Mouse (Mus musculus) forebrain, embryonic 13.5 days (tissue): ENCODE measurements at regions not wholly inside any gene's neighbourhood (a gene's known extent, or its start where the extent isn't known, plus 50 kb on each side); places are given as distances from the start of the nearest gene placed in this dataset.

Experiments
- ATAC-seq: fragments of 200-750 bp; cut with Nextera tagmentation; 2 replicates; pipeline ENCODE4 v1.8.0; 2017
- H3K27ac ChIP-seq: fragments of 300-500 bp; sonication (generic); 2 replicates; pipeline ENCODE4 v1.5.1; 2015; ENCODE audit warnings: inconsistent platforms, mild to moderate bottlenecking, moderate library complexity
- H3K27me3 ChIP-seq: fragments of 300-500 bp; sonication (generic); 2 replicates; pipeline ENCODE4 v1.6.1; 2015; ENCODE audit warnings: mild to moderate bottlenecking, inconsistent platforms
- H3K36me3 ChIP-seq: fragments of 300-500 bp; sonication (generic); 2 replicates; pipeline ENCODE4 v1.6.1; 2015; ENCODE audit warnings: mild to moderate bottlenecking, inconsistent platforms; ENCODE audit not compliant: poor library complexity, severe bottlenecking
- H3K4me1 ChIP-seq: fragments of 300-500 bp; sonication (generic); 2 replicates; pipeline ENCODE4 v1.6.1; 2015; ENCODE audit warnings: inconsistent platforms
- H3K4me2 ChIP-seq: fragments of 300-500 bp; sonication (generic); 2 replicates; pipeline ENCODE4 v1.6.1; 2015; ENCODE audit warnings: inconsistent platforms, mild to moderate bottlenecking, moderate library complexity
- H3K4me3 ChIP-seq: fragments of 300-500 bp; sonication (generic); 2 replicates; pipeline ENCODE4 v1.5.1; 2015; ENCODE audit warnings: mild to moderate bottlenecking, inconsistent platforms
- H3K9ac ChIP-seq: fragments of 300-500 bp; sonication (generic); 2 replicates; pipeline ENCODE4 v1.6.1; 2015; ENCODE audit warnings: mild to moderate bottlenecking, inconsistent platforms
- H3K9me3 ChIP-seq: fragments of 300-500 bp; sonication (generic); replicated peaks from 2 replicates; pipeline ENCODE4 v1.6.1; 2016; ENCODE audit warnings: inconsistent platforms
- WGBS: fragments of 180-500 bp; shearing (Covaris S2); methylation state at CpG from one replicate; pipeline ENCODE4 v1.1.7; 2015; 5-methylcytosine and 5-hydroxymethylcytosine counted together

GRCm38 (mm10) chr13:75514315-75515020 lies 192.1 kb upstream of the Ell2 start:
- Histone ChIP-seq H3K27me3 (no peaks in the 10 kb centered on the region), H3K36me3 (no peaks in the 10 kb centered on the region), H3K27ac (no peak overlapping the region), H3K9ac (no peak overlapping the region), H3K4me3 (no peak overlapping the region), H3K4me2 (no peak overlapping the region), H3K4me1 (no peaks in the 10 kb centered on the region), H3K9me3 (no peaks in the 10 kb centered on the region)
- no peak for ATAC-seq
- 67% methylated on average over 1 of the region's 1 CpGs for WGBS

DNA sequence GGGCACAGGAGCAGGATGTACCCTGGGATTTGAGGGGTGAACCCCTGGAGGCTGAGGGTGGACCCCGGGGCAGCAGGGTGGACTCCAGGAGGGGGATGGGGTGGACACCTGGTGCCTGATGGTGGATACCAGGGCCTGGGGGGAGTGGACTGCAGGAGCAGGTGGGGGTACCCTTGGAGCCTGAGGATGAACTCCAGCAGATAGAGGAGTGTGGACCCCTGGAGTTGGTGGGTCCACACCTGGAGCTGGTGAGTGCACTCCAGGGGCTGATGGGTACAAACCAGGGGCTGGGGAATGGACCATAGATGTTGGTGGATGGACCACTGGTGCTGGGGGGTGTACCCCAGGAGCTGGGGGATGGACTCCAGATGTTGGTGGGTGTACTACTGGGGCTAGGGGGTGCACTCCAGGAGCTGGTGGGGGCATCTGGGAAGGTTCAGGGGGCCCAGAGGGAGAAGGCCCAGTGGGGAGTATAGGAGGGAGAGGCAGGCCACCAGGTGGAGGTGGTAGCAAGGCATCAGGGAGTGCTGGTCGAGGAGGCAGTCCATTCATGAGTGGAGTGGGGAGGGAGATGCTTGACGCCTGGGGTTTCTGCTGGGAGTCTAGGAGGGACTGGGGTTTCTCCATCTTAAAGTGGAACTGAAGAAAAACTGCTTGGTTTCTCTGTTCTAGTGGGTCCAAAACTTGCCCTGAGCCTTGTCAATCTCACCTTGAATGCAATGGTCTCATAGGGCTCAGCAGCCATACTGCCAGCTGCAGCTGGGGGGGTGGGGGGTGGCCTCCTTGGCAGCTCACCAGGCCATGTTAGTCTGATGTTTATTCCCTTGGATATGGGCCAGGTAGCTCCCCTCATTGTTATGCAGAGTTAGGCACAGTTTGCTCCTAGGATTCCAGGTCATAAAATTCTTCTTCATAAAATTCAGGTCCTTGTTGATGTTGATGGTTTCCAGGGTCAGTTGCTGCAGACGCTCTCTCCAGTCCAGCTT lies 183.0 kb upstream of the Ell2 start:
- H3K4me3 ChIP-seq, result no peak overlapping the region
- no peaks in the 10 kb centered on the region for H3K27me3 ChIP-seq
- WGBS, result 85% methylated on average over 4 of the region's 4 CpGs
- ATAC-seq, result peak; percentile 43; the same call in 1 of the 2 replicates
- H3K36me3 ChIP-seq, result no peaks in the 10 kb centered on the region
- H3K9ac ChIP-seq, result no peak overlapping the region
- no peak overlapping the region for H3K27ac ChIP-seq
- H3K9me3 ChIP-seq, result no peaks in the 10 kb centered on the region
- no peaks in the 10 kb centered on the region for H3K4me1 ChIP-seq
- H3K4me2 ChIP-seq, result no peak overlapping the region

- H3K27ac ChIP-seq, result no peak overlapping the region
- H3K4me1 ChIP-seq, result no peaks in the 10 kb centered on the region
- no peak overlapping the region for H3K4me3 ChIP-seq
- H3K36me3 ChIP-seq, result no peaks in the 10 kb centered on the region
- no peaks in the 10 kb centered on the region for H3K9me3 ChIP-seq
- no peak overlapping the region for H3K4me2 ChIP-seq
- no peak overlapping the region for H3K9ac ChIP-seq
- WGBS, result 92% methylated on average over 4 of the region's 4 CpGs
- ATAC-seq, result no peak
- H3K27me3 ChIP-seq, result no peaks in the 10 kb centered on the region
Measured at GRCm38 (mm10) chr13:75524481-75524880, 182.1 kb upstream of the Ell2 start.

DNA sequence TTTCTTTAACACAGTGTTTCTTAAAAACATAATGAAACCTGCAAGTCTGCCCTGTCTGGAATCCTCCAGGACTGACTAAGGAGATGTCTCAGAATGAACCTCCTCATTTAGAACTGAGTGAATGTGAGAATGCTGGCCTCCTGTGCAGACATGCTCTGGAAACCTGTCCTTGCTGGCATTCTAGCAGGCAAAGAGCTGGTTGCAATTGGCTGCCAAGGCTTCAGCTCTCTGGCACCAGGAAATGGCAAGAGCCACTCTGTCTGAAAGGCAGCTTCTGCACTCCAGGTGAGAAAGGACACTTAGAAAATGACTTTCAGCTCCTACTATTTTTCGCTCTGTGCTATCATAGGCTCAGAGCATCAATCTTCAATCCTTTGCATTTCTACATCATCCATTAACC lies 175.0 kb upstream of the Ell2 start:
- Histone ChIP-seq H3K27me3 (no peaks in the 10 kb centered on the region), H3K9me3 (no peaks in the 10 kb centered on the region), H3K36me3 (no peaks in the 10 kb centered on the region), H3K4me3 (no peak overlapping the region), H3K4me2 (no peak overlapping the region), H3K9ac (no peak overlapping the region), H3K27ac (no peak overlapping the region), H3K4me1 (no peaks in the 10 kb centered on the region)
- ATAC-seq, result no peak
- WGBS, result 100% methylated on average over 1 of the region's 1 CpGs

- WGBS, result 38% methylated on average over 2 of the region's 2 CpGs
Measured at GRCm38 (mm10) chr13:75541446-75541845, 165.1 kb upstream of the Ell2 start.

GRCm38 (mm10) chr13:75542253-75542945 lies 164.2 kb upstream of the Ell2 start:
- H3K27ac ChIP-seq, result no peak overlapping the region
- no peaks in the 10 kb centered on the region for H3K9me3 ChIP-seq
- no peaks in the 10 kb centered on the region for H3K27me3 ChIP-seq
- no peak overlapping the region for H3K9ac ChIP-seq
- no peak overlapping the region for H3K4me2 ChIP-seq
- no peak overlapping the region for H3K4me3 ChIP-seq
- no peak for ATAC-seq
- WGBS, result 81% methylated on average over 2 of the region's 2 CpGs
- no peaks in the 10 kb centered on the region for H3K4me1 ChIP-seq
- no peaks in the 10 kb centered on the region for H3K36me3 ChIP-seq

More at GRCm38 (mm10) chr13:75541446-75541845, 165.1 kb upstream of the Ell2 start:
- Histone ChIP-seq H3K36me3 (no peaks in the 10 kb centered on the region), H3K27ac (no peak overlapping the region), H3K27me3 (no peaks in the 10 kb centered on the region), H3K4me3 (no peak overlapping the region), H3K4me2 (no peak overlapping the region), H3K9ac (no peak overlapping the region), H3K9me3 (no peaks in the 10 kb centered on the region), H3K4me1 (no peaks in the 10 kb centered on the region)
- ATAC-seq, result no peak

DNA sequence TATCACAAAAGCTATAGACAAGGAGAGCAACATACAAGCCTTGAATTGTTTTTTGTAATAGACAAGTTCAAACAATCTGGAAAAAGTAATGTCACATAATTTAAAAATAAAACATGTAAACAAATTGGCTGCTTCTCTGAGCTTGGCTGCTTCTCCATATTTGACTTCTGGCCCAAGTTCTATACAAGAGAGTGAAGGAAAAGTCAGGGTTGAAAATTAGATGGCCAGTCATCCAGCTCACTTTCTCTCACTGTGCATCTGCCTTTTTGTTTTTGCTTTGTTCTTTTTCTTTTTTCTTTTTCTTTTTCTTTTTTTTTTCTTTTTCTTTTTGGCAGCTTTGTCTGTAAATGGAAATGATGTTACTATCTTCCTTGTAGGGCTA lies 163.6 kb upstream of the Ell2 start:
- Histone ChIP-seq H3K4me1 (no peaks in the 10 kb centered on the region), H3K36me3 (no peaks in the 10 kb centered on the region), H3K9me3 (no peaks in the 10 kb centered on the region), H3K9ac (no peak overlapping the region), H3K4me2 (no peak overlapping the region), H3K27ac (no peak overlapping the region), H3K4me3 (no peak overlapping the region), H3K27me3 (no peaks in the 10 kb centered on the region)
- no peak for ATAC-seq

- Histone ChIP-seq H3K9me3 (no peaks in the 10 kb centered on the region), H3K4me2 (no peak overlapping the region), H3K9ac (no peak overlapping the region), H3K4me3 (no peak overlapping the region), H3K4me1 (no peaks in the 10 kb centered on the region), H3K27ac (no peak overlapping the region), H3K36me3 (no peaks in the 10 kb centered on the region), H3K27me3 (no peaks in the 10 kb centered on the region)
- ATAC-seq, result no peak
- 84% methylated on average over 3 of the region's 3 CpGs for WGBS
Measured at GRCm38 (mm10) chr13:75543595-75543994, 163.0 kb upstream of the Ell2 start.

GRCm38 (mm10) chr13:75544728-75545127 lies 161.8 kb upstream of the Ell2 start:
- H3K4me1 ChIP-seq, result no peaks in the 10 kb centered on the region
- no peaks in the 10 kb centered on the region for H3K27me3 ChIP-seq
- no peak overlapping the region for H3K9ac ChIP-seq
- no peaks in the 10 kb centered on the region for H3K36me3 ChIP-seq
- no peaks in the 10 kb centered on the region for H3K9me3 ChIP-seq
- H3K4me3 ChIP-seq, result no peak overlapping the region
- H3K27ac ChIP-seq, result no peak overlapping the region
- no peak for ATAC-seq
- no peak overlapping the region for H3K4me2 ChIP-seq

GRCm38 (mm10) chr13:75547791-75548190 lies 158.8 kb upstream of the Ell2 start:
- no peaks in the 10 kb centered on the region for H3K9me3 ChIP-seq
- H3K4me2 ChIP-seq, result no peak overlapping the region
- H3K27me3 ChIP-seq, result no peaks in the 10 kb centered on the region
- no peak overlapping the region for H3K27ac ChIP-seq
- H3K9ac ChIP-seq, result no peak overlapping the region
- H3K4me1 ChIP-seq, result no peaks in the 10 kb centered on the region
- no peak for ATAC-seq
- WGBS, result 27% methylated on average over 3 of the region's 3 CpGs
- no peaks in the 10 kb centered on the region for H3K36me3 ChIP-seq
- H3K4me3 ChIP-seq, result no peak overlapping the region

DNA sequence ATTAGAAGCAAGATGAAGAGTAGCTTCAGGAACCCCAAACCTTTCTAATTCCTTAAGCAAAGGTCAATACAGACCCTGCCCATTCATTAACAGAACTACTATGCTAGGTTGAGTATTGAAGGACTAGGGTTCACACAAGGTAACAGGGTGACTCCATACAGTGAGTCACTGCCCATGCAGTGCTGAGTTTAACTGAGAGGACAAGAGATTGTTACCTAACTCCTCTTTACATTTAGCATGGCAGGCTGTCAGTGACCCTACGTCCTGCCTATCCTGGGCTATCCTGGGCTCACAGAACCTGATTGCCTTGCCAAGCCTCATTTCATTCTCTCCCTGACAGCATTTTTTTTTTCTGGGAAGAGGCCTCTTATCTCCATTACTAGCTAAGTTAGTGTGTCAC lies 127.6 kb upstream of the Ell2 start:
- Histone ChIP-seq H3K4me1 (no peaks in the 10 kb centered on the region), H3K4me2 (no peak overlapping the region), H3K9me3 (no peaks in the 10 kb centered on the region), H3K27me3 (no peaks in the 10 kb centered on the region), H3K27ac (no peak overlapping the region), H3K9ac (no peak overlapping the region), H3K4me3 (no peak overlapping the region), H3K36me3 (no peaks in the 10 kb centered on the region)
- ATAC-seq, result no peak
- WGBS, result 92% methylated on average over 1 of the region's 1 CpGs

DNA sequence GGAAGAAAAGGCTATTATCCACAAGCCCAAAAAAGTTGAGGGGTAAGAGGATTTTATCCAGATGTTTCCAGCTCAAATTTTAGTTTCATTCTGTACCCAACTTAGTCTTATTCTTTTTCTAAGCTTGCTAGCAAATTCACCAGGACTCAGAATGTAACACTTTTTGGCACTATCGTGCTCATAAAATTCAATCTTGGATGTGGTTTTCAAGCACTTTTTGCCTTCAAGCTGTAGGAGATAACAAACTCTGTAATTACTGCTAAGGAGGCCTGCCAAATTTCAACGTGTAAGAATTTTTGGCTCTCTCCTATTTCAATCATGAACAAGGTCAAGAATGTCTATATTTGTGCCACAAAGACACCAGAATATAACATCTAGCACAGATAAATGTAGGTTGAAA lies 115.7 kb upstream of the Ell2 start:
- Histone ChIP-seq H3K36me3 (no peaks in the 10 kb centered on the region), H3K9me3 (no peaks in the 10 kb centered on the region), H3K27me3 (no peaks in the 10 kb centered on the region), H3K4me2 (no peak overlapping the region), H3K4me3 (no peak overlapping the region), H3K4me1 (no peaks in the 10 kb centered on the region), H3K27ac (no peak overlapping the region), H3K9ac (no peak overlapping the region)
- WGBS, result 85% methylated on average over 2 of the region's 2 CpGs
- no peak for ATAC-seq
